Mouse (Mus musculus) left cerebral cortex, postnatal 25 days (tissue): ENCODE results near the gene Gm49486. TPM values are rescaled to one million over a fixed set of nuclear protein-coding genes. Genes with fewer than 3 reads are reported as not detected.

Experiments
- DNase-seq, 2 experiments: peaks; one replicate each; pipeline ENCODE4 v3.0.0; 2022; ENCODE audit warnings: low spot score in 2 of 2, mixed read lengths in 1 of 2
- intact Hi-C: fragments of 180-260 bp; cut with DNase I; formaldehyde crosslinking; loops from one replicate; pipeline ENCODE4 v1.15.1; 2025
- total RNA-seq, 2 experiments: library from RNA; stranded (reverse); gene quantifications; 2 replicates each; pipeline ENCODE4 v1.2.3; 2021

Gm49486 gene
- total RNA-seq, 2 experiments from 2014 or later = 0.37 to 0.53 TPM

- intact Hi-C loops = no loop called here
- no peak for DNase-seq
Measured at GRCm38 (mm10) chr15:79263726-79264125, 34.5 kb downstream of the Gm49486 start.

GRCm38 (mm10) chr15:79265384-79265783 is 36.2 kb downstream of the Gm49486 start:
- intact Hi-C loops = no loop called here

DNA sequence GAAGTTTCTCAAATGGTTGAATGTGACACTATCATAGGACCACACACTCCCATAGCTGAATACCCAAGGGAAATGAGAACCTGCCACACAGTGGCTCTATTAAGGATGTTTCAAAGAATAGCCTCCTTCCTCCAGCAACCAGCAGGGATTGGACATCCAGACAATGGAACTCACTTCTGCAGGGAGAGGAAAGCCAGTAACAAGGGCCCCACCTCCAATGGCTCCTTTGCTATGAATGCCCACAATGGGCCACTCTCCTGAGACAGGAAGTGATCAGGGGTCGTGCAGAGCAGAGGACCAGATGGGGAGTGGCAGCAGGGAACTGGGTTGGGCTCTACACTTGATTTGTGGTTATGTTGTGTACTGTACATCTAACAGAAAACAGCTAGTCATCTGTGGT is 39.3 kb downstream of the Gm49486 start:
- intact Hi-C loops = no loop called here
- DNase-seq = no peak

More at GRCm38 (mm10) chr15:79265384-79265783, 36.2 kb downstream of the Gm49486 start:
- no peak for DNase-seq

GRCm38 (mm10) chr15:79270317-79271123 is 41.3 kb downstream of the Gm49486 start:
- intact Hi-C loops = no loop called here
- DNase-seq = peak in 1 of 2 experiments; percentile 49

DNA sequence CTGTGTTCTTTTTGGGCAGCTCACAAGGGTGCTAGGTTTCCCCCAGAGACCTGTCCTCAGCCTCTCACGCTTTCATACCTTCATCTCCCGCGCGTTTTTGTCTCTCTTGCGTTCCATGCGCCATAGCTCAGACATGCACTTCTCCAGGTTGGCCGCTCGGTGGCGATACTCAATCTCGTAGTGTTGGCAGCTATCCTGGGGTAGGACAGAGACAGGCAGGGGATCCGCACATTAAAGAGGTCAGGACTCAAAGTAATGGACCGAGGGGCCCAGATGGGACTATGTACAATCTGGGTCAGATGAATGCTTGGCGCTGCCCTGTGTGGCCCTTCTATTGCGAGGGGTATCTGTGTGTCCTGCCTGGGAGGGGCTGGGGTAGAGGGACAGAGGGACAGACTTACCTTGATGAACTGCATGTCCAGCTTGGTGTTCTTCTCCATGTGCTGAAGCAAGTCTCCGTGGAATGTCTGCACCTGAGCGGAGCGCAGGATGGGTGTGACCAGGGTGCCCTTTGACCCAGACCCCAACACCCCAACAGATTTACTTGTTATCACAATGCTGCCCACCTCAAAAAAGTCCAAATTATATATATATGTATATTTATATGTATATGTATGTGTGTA is 42.0 kb downstream of the Gm49486 start:
- intact Hi-C loops = no loop called here
- DNase-seq = peak in 1 of 2 experiments; percentile 24

GRCm38 (mm10) chr15:79273020-79273419 is 43.8 kb downstream of the Gm49486 start:
- no peak for DNase-seq
- intact Hi-C loops = no loop called here

DNA sequence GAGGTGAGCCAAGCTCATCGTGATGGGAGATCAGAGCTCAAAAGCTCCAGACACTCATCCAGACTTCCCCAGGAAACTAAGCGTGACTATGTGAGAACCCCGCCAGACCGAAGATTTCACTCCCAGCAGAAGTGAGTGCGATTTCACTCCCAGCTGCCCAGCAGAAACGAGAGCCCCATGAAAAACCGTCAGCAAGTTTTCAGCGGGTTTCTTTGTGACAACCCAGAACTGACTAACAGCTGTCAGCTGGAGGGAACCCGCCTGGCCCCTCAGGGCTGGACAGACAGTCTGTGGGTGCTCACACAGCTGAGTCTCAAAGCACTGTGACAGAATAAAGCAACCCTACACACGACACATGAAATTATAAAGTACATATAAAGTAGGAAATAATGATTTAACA is 48.5 kb downstream of the Gm49486 start:
- DNase-seq = no peak
- intact Hi-C loops = no loop called here

- no peak for DNase-seq
- intact Hi-C loops = no loop called here
Measured at GRCm38 (mm10) chr15:79280209-79280608, 51.0 kb downstream of the Gm49486 start.

DNA sequence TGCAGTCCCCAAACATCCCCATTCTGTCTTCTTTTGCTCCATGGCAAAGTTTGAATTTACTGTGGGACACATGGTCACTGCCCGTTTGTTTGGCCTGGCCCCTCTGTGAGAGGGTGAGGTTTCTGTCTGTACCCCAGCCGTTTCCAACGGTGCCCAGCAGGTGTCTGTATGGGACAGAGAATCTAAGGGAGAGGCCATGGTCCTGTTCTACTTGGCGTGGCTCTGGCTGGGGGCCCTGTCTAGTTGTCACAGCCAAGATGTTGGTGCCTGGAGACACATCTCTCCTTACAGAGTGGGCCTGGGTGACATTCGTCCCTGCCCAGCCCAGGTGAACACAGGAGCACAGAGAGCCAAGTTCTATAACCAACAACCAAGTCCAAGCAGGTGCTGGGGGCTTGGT is 51.7 kb downstream of the Gm49486 start:
- no peak for DNase-seq
- intact Hi-C loops = no loop called here

DNA sequence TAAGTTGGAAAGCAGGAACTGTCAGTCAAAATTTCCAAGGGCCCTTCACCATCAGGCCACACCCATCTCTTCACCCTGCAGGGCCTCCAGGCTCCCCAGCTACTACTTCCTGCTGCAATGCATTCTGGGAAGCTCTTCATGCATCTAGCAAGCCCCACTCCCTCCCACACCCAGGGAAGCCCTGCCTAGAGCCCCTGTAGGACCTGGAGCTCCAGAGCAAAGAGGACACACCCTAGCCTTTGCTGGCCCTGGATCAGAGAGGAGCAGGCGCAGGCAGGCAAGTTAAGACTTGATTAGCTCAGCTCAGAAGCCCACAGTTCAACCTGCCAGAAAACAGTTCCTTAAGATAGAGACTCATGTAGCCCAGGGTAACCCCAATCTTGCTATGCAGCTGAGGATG is 52.2 kb downstream of the Gm49486 start:
- intact Hi-C loops = no loop called here
- no peak for DNase-seq

DNA sequence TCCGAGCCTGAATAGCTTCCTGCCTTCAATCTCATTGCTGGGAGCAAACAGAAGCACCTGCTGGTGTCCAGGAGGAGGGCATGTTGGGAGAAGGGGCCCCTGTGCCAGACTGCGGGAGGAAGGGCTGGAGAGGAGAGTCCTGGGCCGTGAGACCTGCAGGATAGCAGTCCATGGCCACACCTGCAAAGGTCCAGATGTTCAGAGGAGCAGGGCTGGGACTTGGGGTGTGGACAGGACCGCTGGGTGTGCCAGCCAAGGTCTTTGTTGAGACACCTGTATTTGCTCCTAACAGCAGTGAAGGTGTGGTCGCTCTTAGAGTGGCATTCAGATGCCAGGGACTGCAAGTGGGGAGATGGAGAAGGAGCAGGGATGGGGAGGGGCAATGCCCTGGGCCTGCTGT is 53.2 kb downstream of the Gm49486 start:
- intact Hi-C loops = no loop called here
- DNase-seq = no peak

DNA sequence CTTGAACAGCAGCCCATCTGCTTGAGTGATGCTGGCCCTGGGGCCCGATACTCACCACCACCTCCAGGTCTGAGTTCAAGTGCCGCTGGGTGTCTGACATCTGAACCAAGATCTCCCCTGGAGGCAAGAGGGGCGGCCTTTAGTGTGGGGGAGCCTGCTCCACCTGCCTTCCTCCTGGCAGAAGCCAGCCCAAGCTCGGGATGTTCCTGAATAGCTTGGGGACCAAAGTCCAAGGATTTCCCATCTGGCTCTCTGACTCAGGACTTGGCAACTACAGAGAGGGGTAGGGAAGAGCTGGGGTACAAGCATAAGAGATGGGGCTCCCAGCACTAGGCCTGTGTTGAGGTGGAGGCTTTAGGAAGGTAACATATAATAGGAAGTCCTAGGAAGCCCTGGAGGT is 54.2 kb downstream of the Gm49486 start:
- intact Hi-C loops = no loop called here
- DNase-seq = no peak

- intact Hi-C loops = no loop called here
- no peak for DNase-seq
Measured at GRCm38 (mm10) chr15:79285399-79285798, 56.2 kb downstream of the Gm49486 start, which contains the start of gene Baiap2l2. Gene Baiap2l2 (minus strand): TSS chr15:79285537.

GRCm38 (mm10) chr15:79286141-79286540 is 57.0 kb downstream of the Gm49486 start:
- no peak for DNase-seq

GRCm38 (mm10) chr15:79287091-79287490 is 57.9 kb downstream of the Gm49486 start:
- intact Hi-C loops = no loop called here
- no peak for DNase-seq

More at GRCm38 (mm10) chr15:79286141-79286540, 57.0 kb downstream of the Gm49486 start:
- intact Hi-C loops = no loop called here

GRCm38 (mm10) chr15:79288387-79288786 is 59.2 kb downstream of the Gm49486 start:
- intact Hi-C loops = no loop called here
- DNase-seq = no peak

GRCm38 (mm10) chr15:79289441-79289840 is 60.2 kb downstream of the Gm49486 start:
- no peak for DNase-seq
- intact Hi-C loops = no loop called here

DNA sequence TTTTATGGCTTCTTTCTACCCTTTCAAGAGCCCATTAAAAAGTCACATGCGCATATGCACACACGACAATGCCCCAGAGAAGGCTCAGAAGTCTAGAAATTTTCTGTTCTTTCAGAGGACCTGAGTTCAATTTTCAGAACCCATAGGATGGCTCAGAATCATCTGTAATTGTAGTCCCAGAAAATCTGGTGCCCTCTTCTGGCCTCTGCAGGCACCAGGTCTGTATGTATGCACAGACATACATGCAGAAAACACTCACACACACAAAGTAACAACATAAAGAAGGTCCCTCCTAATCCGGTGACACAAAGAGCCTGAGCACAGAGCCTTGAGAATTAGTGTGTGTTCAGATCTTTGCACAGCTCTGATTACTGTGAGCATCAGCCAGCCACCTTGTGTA is 61.1 kb downstream of the Gm49486 start:
- no peak for DNase-seq
- intact Hi-C loops = no loop called here

DNA sequence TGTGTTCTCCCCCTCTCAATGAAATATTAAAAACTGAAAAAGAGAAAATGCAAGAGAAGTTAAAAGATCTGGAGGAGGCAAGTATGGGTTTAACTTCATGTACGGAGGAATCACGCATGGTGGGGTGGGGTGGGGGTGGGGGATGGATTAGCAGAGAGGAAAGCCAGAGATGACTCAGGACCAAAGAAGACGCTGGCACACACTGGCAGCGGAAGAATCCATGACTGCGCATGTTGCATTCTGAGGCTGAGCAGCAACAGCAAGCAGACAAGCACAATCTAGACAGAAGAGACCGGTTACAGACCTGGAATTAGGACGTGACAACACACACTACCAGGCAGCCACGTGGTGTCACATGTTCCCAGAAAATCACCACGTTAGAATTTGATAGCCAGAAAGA is 63.6 kb downstream of the Gm49486 start:
- intact Hi-C loops = no loop called here

GRCm38 (mm10) chr15:79298553-79298952 is 69.4 kb downstream of the Gm49486 start:
- intact Hi-C loops = no loop called here
- no peak for DNase-seq

More for the DNA sequence above, 63.6 kb downstream of the Gm49486 start:
- DNase-seq = peak in 1 of 2 experiments; percentile 15

DNA sequence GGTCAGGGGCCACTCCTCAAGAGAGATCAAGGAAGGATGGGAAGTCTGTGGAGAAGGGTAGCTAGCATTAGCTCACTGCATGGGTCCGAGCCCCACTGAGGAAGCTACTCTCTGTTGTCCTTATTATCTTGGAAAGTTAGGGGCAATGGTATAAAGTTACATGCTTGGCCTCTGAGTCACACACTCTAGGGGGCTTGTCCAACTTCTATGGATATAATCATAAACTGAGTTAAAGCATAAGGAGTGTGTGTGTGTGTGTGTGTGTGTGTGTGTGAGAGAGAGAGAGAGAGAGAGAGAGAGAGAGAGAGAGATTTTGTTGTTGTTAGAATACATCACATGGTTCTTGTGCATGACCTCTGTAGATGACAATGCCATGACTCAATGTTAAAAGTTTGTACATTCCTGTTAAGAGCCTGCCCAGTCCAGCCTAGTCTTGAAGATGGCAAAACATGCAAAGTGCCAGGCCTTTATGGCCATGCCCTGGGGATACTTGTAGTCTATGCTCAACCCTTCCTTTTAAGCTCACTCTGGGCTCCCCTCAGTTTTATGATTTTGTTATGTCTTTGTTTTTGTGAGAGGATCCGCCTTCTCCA is 70.5 kb downstream of the Gm49486 start:
- DNase-seq = no peak
- intact Hi-C loops = no loop called here
